Mouse (Mus musculus): Measurements from ENCODE around the gene Rarb.

GRCm38 (mm10) chr14:16566920-16567319 is 252.0 kb downstream of the Rarb start:
- TF ChIP-seq POLR2AphosphoS2 (IDR thresholded peaks at IDR 0.05; ENCODE audit: insufficient read length, low read depth), result no peak
- no peak for TF ChIP-seq POLR2A (IDR thresholded peaks at IDR 0.05; ENCODE audit: insufficient read length, low read depth)
- no peak for TF ChIP-seq TCF12 (IDR thresholded peaks at IDR 0.05; ENCODE audit: insufficient read depth, poor library complexity, severe bottlenecking)
- TF ChIP-seq USF1 (IDR thresholded peaks at IDR 0.05; ENCODE audit: low read depth), result no peak
- no peak for TF ChIP-seq MAX (IDR thresholded peaks at IDR 0.05; ENCODE audit: low read depth)
- TF ChIP-seq MYOG (IDR thresholded peaks at IDR 0.05; ENCODE audit: control insufficient read depth in 1 of 3, insufficient read depth in 1 of 3, insufficient read length in 2 of 3, low read depth in 2 of 3), result no peak
- TF ChIP-seq SRF (IDR thresholded peaks at IDR 0.05; ENCODE audit: control insufficient read depth, insufficient read length, low read depth), result no peak
